Mouse (Mus musculus): ENCODE data around the gene Hdac10. TPM values are rescaled to one million over a fixed set of nuclear protein-coding genes. Genes with fewer than 3 reads are reported as not detected.

Gene Hdac10
- polyA plus RNA-seq, 1 experiment from 2014 or later = 27.6 TPM

GRCm38 (mm10) chr15:89171526-89172051 is 43.1 kb upstream of the Hdac10 start:
- no peak overlapping the region for H3K27ac ChIP-seq (ENCODE audit: low read length)
- peaks cover 6% of the 10 kb centered on the region for H3K36me3 ChIP-seq (ENCODE audit: control insufficient read depth, insufficient read depth, low read length)
- H3K27me3 ChIP-seq (replicated peaks; ENCODE audit: control insufficient read depth, insufficient read depth, low read length) = no peaks in the 10 kb centered on the region
- ATAC-seq = no peak
- H3K9me3 ChIP-seq (ENCODE audit: control insufficient read depth, low read length) = no peaks in the 10 kb centered on the region
- no peak overlapping the region for H3K9ac ChIP-seq (ENCODE audit: low read depth, low read length)
- H3K4me1 ChIP-seq (ENCODE audit: control insufficient read depth, insufficient read depth, low read length) = peaks cover 74% of the 10 kb centered on the region
- no peak overlapping the region for H3K4me3 ChIP-seq (ENCODE audit: low read length)
- whole genome bisulfite sequencing = 93% methylated on average over 5 of the region's 5 CpGs
- no peak overlapping the region for H3K4me2 ChIP-seq (ENCODE audit: low read depth, low read length)

- ATAC-seq = peak; percentile 38
- 34% methylated on average over 3 of the region's 3 CpGs for WGBS
Observed at GRCm38 (mm10) chr15:89170102-89170501, 41.6 kb upstream of the Hdac10 start.

GRCm38 (mm10) chr15:89169431-89169830 is 40.9 kb upstream of the Hdac10 start:
- H3K36me3 ChIP-seq (ENCODE audit: control insufficient read depth, insufficient read depth, low read length) = peaks cover 23% of the 10 kb centered on the region
- no peaks in the 10 kb centered on the region for H3K9me3 ChIP-seq (ENCODE audit: control insufficient read depth, low read length)
- 7% methylated on average over 10 of the region's 10 CpGs for WGBS
- peak; percentile 34 for ATAC-seq
- H3K27me3 ChIP-seq (replicated peaks; ENCODE audit: control insufficient read depth, insufficient read depth, low read length) = no peaks in the 10 kb centered on the region
- H3K4me2 ChIP-seq (ENCODE audit: low read depth, low read length) = peak overlapping the region; percentile 26
- peak overlapping the region; percentile 10 for H3K4me3 ChIP-seq (ENCODE audit: low read length)
- peaks cover 52% of the 10 kb centered on the region for H3K4me1 ChIP-seq (ENCODE audit: control insufficient read depth, insufficient read depth, low read length)
- H3K27ac ChIP-seq (ENCODE audit: low read length) = peak overlapping the region; percentile 85
- H3K9ac ChIP-seq (ENCODE audit: low read depth, low read length) = peak overlapping the region; percentile 52

More at GRCm38 (mm10) chr15:89170102-89170501, 41.6 kb upstream of the Hdac10 start:
- Histone ChIP-seq H3K4me3 (ENCODE audit: low read length) (no peak overlapping the region), H3K9me3 (ENCODE audit: control insufficient read depth, low read length) (no peaks in the 10 kb centered on the region), H3K36me3 (ENCODE audit: control insufficient read depth, insufficient read depth, low read length) (peaks cover 19% of the 10 kb centered on the region), H3K4me1 (ENCODE audit: control insufficient read depth, insufficient read depth, low read length) (peaks cover 59% of the 10 kb centered on the region), H3K4me2 (ENCODE audit: low read depth, low read length) (no peak overlapping the region), H3K27ac (ENCODE audit: low read length) (peak overlapping the region; percentile 85), H3K9ac (ENCODE audit: low read depth, low read length) (peak overlapping the region; percentile 52; the same call in 1 of the 2 replicates), H3K27me3 (replicated peaks; ENCODE audit: control insufficient read depth, insufficient read depth, low read length) (no peaks in the 10 kb centered on the region)

- peaks cover 47% of the 10 kb centered on the region for H3K4me1 ChIP-seq (ENCODE audit: control insufficient read depth, insufficient read depth, low read length)
- 0 out of 2 replicates have a peak overlapping the region, but pooled peaks have one; percentile 26 for H3K4me2 ChIP-seq (ENCODE audit: low read depth, low read length)
- peak overlapping the region; percentile 5 for H3K9ac ChIP-seq (ENCODE audit: low read depth, low read length)
- H3K27ac ChIP-seq (ENCODE audit: low read length) = peak overlapping the region; percentile 43
- H3K4me3 ChIP-seq (ENCODE audit: low read length) = no peak overlapping the region
- H3K36me3 ChIP-seq (ENCODE audit: control insufficient read depth, insufficient read depth, low read length) = peaks cover 28% of the 10 kb centered on the region
- H3K9me3 ChIP-seq (ENCODE audit: control insufficient read depth, low read length) = no peaks in the 10 kb centered on the region
- no peak for ATAC-seq
- H3K27me3 ChIP-seq (replicated peaks; ENCODE audit: control insufficient read depth, insufficient read depth, low read length) = no peaks in the 10 kb centered on the region
- 41% methylated on average over 10 of the region's 10 CpGs for WGBS
Observed at GRCm38 (mm10) chr15:89168922-89169321, 40.4 kb upstream of the Hdac10 start.

GRCm38 (mm10) chr15:89165478-89165877 is 37.0 kb upstream of the Hdac10 start:
- Histone ChIP-seq H3K36me3 (ENCODE audit: control insufficient read depth, insufficient read depth, low read length) (peaks cover 50% of the 10 kb centered on the region), H3K9ac (ENCODE audit: low read depth, low read length) (no peak overlapping the region), H3K4me1 (ENCODE audit: control insufficient read depth, insufficient read depth, low read length) (peaks cover 18% of the 10 kb centered on the region), H3K9me3 (ENCODE audit: control insufficient read depth, low read length) (no peaks in the 10 kb centered on the region), H3K4me3 (ENCODE audit: low read length) (no peak overlapping the region), H3K27me3 (replicated peaks; ENCODE audit: control insufficient read depth, insufficient read depth, low read length) (no peaks in the 10 kb centered on the region), H3K4me2 (ENCODE audit: low read depth, low read length) (no peak overlapping the region), H3K27ac (ENCODE audit: low read length) (no peak overlapping the region)
- 89% methylated on average over 12 of the region's 12 CpGs for WGBS
- no peak for ATAC-seq

GRCm38 (mm10) chr15:89161397-89161796 is 32.9 kb upstream of the Hdac10 start:
- Histone ChIP-seq H3K4me3 (ENCODE audit: low read length) (no peak overlapping the region), H3K9ac (ENCODE audit: low read depth, low read length) (no peak overlapping the region), H3K4me2 (ENCODE audit: low read depth, low read length) (no peak overlapping the region), H3K9me3 (ENCODE audit: control insufficient read depth, low read length) (no peaks in the 10 kb centered on the region), H3K36me3 (ENCODE audit: control insufficient read depth, insufficient read depth, low read length) (peaks cover 65% of the 10 kb centered on the region), H3K4me1 (ENCODE audit: control insufficient read depth, insufficient read depth, low read length) (no peaks in the 10 kb centered on the region), H3K27me3 (replicated peaks; ENCODE audit: control insufficient read depth, insufficient read depth, low read length) (no peaks in the 10 kb centered on the region), H3K27ac (ENCODE audit: low read length) (no peak overlapping the region)
- WGBS = 66% methylated on average over 9 of the region's 9 CpGs
- ATAC-seq = 0 out of 2 replicates have a peak, but pooled peaks have one; percentile 15

- Histone ChIP-seq H3K36me3 (ENCODE audit: control insufficient read depth, insufficient read depth, low read length) (peaks cover 49% of the 10 kb centered on the region), H3K27me3 (replicated peaks; ENCODE audit: control insufficient read depth, insufficient read depth, low read length) (no peaks in the 10 kb centered on the region), H3K27ac (ENCODE audit: low read length) (no peak overlapping the region), H3K9ac (ENCODE audit: low read depth, low read length) (no peak overlapping the region), H3K4me2 (ENCODE audit: low read depth, low read length) (no peak overlapping the region), H3K9me3 (ENCODE audit: control insufficient read depth, low read length) (no peaks in the 10 kb centered on the region), H3K4me3 (ENCODE audit: low read length) (no peak overlapping the region), H3K4me1 (ENCODE audit: control insufficient read depth, insufficient read depth, low read length) (no peaks in the 10 kb centered on the region)
- 94% methylated on average over 16 of the region's 16 CpGs for WGBS
- ATAC-seq = no peak
Observed at GRCm38 (mm10) chr15:89158516-89158915, 30.0 kb upstream of the Hdac10 start.

- no peak overlapping the region for H3K4me2 ChIP-seq (ENCODE audit: low read depth, low read length)
- no peaks in the 10 kb centered on the region for H3K9me3 ChIP-seq (ENCODE audit: control insufficient read depth, low read length)
- no peak overlapping the region for H3K27ac ChIP-seq (ENCODE audit: low read length)
- H3K4me3 ChIP-seq (ENCODE audit: low read length) = no peak overlapping the region
- no peak overlapping the region for H3K9ac ChIP-seq (ENCODE audit: low read depth, low read length)
- no peaks in the 10 kb centered on the region for H3K4me1 ChIP-seq (ENCODE audit: control insufficient read depth, insufficient read depth, low read length)
- H3K27me3 ChIP-seq (replicated peaks; ENCODE audit: control insufficient read depth, insufficient read depth, low read length) = no peaks in the 10 kb centered on the region
- H3K36me3 ChIP-seq (ENCODE audit: control insufficient read depth, insufficient read depth, low read length) = peaks cover 45% of the 10 kb centered on the region
- 0 out of 2 replicates have a peak, but pooled peaks have one; percentile 24 for ATAC-seq
- 59% methylated on average over 7 of the region's 7 CpGs for WGBS
Observed at GRCm38 (mm10) chr15:89157954-89158353, 29.5 kb upstream of the Hdac10 start.

GRCm38 (mm10) chr15:89152312-89152711 is 23.8 kb upstream of the Hdac10 start:
- Histone ChIP-seq H3K4me3 (ENCODE audit: low read length) (no peak overlapping the region), H3K9ac (ENCODE audit: low read depth, low read length) (no peak overlapping the region), H3K27ac (ENCODE audit: low read length) (no peak overlapping the region), H3K4me1 (ENCODE audit: control insufficient read depth, insufficient read depth, low read length) (peaks cover 7% of the 10 kb centered on the region), H3K9me3 (ENCODE audit: control insufficient read depth, low read length) (no peaks in the 10 kb centered on the region), H3K4me2 (ENCODE audit: low read depth, low read length) (no peak overlapping the region), H3K27me3 (replicated peaks; ENCODE audit: control insufficient read depth, insufficient read depth, low read length) (peaks cover 20% of the 10 kb centered on the region), H3K36me3 (ENCODE audit: control insufficient read depth, insufficient read depth, low read length) (peaks cover 9% of the 10 kb centered on the region)
- no peak for ATAC-seq

GRCm38 (mm10) chr15:89150041-89150390 is 21.5 kb upstream of the Hdac10 start:
- WGBS = 5% methylated on average over 13 of the region's 13 CpGs
- ATAC-seq = 0 out of 2 replicates have a peak, but pooled peaks have one; percentile 8
- Histone ChIP-seq H3K4me3 (ENCODE audit: low read length) (peak overlapping the region; percentile 72), H3K27me3 (replicated peaks; ENCODE audit: control insufficient read depth, insufficient read depth, low read length) (peaks cover 42% of the 10 kb centered on the region), H3K4me1 (ENCODE audit: control insufficient read depth, insufficient read depth, low read length) (peaks cover 17% of the 10 kb centered on the region), H3K9me3 (ENCODE audit: control insufficient read depth, low read length) (no peaks in the 10 kb centered on the region), H3K27ac (ENCODE audit: low read length) (peak overlapping the region; percentile 23; the same call in 1 of the 2 replicates), H3K4me2 (ENCODE audit: low read depth, low read length) (peak overlapping the region; percentile 98), H3K9ac (ENCODE audit: low read depth, low read length) (peak overlapping the region; percentile 76), H3K36me3 (ENCODE audit: control insufficient read depth, insufficient read depth, low read length) (no peaks in the 10 kb centered on the region)

Measured in intestine, embryonic 16.5 days (tissue).